Mouse (Mus musculus): ENCODE measurements around the gene Zfc3h1. TPM values are rescaled to one million over a fixed set of nuclear protein-coding genes. Genes with fewer than 3 reads are reported as not detected.
A peak's percentile ranks its signal among the peaks of the same experiment; 100 is the strongest.

The Zfc3h1 gene
- total RNA-seq, 1 experiment from 2014 or later = 31.4 TPM

DNA sequence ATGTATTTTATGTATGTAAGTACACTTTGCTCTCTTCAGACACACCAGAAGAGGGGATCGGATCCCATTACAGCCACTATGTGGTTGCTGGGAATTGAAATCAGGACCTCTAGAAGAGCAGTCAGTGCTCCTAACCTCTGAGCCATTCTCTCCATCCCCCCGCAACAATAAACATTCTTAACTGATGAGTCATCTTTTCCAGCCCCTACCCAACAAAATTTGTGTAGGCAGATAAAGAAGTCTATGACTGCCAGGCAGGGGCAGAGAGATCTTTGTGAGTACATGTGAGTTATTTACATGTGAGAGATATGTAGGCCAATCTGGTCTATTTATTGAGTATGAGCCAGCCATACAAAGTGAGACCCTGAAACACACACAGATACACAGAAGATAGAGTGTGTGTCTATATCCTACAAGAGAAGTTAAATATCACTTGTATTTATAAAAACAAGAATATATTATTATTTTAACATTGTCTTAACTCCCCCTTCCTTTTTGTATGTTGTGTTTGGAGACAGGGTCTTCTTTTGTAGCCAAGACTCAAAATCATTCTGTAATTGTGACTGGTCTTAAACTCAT, 3.2 kb upstream of the Zfc3h1 start:
- ATAC-seq (replicated peaks in 1 of 2; ENCODE audit: insufficient read depth in 1 of 2, low FRiP score in 2 of 2, low TSS enrichment in 1 of 2, low read depth in 1 of 2, poor library complexity in 2 of 2, severe bottlenecking in 2 of 2) = no peak

DNA sequence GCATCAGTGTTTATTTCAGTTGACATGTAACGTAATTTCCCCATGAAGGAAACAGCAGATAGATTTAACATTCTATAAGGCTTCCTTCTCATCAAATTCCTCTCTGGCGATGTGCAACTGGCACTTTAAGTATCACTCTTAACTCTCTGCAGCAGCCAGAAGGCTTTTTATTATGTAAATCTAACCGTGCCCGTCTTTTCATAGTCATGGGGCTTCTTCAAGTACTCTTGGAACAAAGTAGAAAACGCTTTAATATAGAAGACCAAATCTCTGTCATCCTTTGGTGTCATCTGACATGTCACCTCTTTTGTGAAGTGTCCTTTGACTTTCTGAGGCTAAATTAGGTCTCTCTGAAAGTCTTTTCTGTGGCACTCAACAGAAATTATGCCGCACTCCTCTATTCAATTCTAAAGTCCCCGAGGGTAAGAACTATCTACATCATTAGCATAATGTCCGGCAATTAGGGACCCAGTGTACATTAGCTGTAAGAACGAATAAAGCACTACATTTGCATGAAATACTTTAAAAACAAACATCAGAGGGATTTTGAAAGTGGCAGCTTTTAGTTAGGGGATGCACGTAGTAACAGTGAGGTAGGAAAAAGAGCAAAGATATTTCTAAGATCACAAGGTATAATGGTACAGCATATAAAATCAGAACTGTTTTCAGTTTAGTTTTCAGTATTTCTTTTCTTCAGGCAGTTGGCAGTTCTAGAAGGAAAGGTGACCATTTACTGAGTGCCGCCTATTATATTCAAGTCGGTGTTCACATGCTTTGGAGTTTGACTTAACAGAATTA, 1.7 kb upstream of the Zfc3h1 start:
- ATAC-seq (replicated peaks in 1 of 2; ENCODE audit: insufficient read depth in 1 of 2, low FRiP score in 2 of 2, low TSS enrichment in 1 of 2, low read depth in 1 of 2, poor library complexity in 2 of 2, severe bottlenecking in 2 of 2) = no peak

DNA sequence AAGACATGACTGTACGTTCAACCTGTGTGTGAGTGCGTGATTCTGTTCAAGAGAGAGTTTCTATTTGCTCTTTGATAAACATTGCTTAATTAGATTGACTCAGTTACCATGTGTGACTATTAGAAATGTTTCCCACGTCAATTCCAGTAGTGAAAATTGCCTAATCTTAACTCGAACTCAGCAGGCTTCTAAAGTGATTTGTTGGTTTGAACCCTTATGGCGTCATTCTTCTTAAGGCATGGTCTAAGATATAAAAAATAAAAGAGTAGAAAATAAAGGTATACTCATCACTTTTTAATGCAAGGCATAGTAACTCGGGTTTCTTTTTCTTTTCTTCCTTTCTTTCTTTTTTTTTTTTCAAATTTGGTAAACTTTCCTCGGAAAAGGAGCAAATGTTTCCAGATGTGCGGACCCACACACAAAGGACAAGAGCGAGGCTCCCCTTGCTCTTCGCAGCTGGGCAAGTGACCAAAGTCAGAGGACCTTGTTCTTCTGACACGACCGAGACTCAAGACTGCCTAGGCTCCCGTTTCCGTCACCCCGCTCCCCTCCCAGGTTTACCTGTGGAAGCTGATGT, 1.0 kb upstream of the Zfc3h1 start:
- no peak for ATAC-seq (replicated peaks in 1 of 2; ENCODE audit: insufficient read depth in 1 of 2, low FRiP score in 2 of 2, low TSS enrichment in 1 of 2, low read depth in 1 of 2, poor library complexity in 2 of 2, severe bottlenecking in 2 of 2)

DNA sequence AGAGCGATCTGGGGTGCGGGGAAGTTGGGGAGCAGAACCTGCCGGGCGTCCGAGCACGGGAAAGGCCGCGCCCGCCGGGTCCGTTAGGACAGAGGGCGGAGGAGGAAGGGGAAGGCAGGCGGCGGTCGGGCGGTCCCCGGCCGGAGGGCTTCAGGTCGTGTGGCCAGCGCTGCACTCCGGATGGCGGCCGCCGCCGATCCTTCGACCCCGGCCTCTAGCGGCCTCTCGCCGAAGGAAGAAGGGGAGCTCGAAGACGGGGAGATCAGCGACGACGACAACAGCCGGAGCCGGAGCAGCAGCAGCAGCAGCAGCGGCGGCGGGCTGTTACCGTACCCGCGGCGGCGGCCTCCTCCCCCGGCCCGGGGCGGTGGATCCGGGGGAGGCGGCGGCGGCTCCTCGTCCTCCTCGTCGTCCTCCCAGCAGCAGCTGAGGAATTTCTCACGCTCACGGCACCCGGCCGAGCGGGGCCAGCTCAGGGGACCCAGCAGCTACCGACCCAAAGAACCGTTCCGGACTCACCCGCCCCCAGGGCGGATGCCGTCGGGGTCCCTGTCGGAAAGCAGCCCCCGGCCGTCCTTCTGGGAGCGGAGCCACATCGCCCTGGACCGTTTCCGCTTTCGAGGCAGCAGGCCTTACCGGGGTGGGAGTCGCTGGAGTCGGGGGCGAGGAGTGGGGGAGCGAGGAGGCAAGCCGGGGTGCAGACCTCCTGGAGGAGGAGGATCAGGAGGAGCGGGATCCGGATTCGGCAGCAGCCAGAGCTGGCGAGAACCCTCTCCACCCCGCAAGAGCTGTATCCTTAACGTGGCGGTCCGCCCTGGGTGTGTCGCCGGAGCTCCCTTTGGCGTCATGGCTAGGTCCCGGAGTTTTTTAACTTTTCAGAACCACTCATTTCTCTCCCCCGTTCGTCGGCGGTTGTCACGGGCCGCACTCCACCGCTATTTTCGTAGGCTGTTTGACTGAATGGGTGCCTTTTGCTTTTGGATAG, 551 bp downstream of the Zfc3h1 start:
- peak; percentile 7 to 30; a peak in 3 of 4 replicates for ATAC-seq (replicated peaks in 1 of 2; ENCODE audit: insufficient read depth in 1 of 2, low FRiP score in 2 of 2, low TSS enrichment in 1 of 2, low read depth in 1 of 2, poor library complexity in 2 of 2, severe bottlenecking in 2 of 2)

- ATAC-seq (replicated peaks in 1 of 2; ENCODE audit: insufficient read depth in 1 of 2, low FRiP score in 2 of 2, low TSS enrichment in 1 of 2, low read depth in 1 of 2, poor library complexity in 2 of 2, severe bottlenecking in 2 of 2) = no peak
Observed at GRCm38 (mm10) chr10:115387891-115388290, 3.1 kb downstream of the Zfc3h1 start.

GRCm38 (mm10) chr10:115391076-115391475, 6.3 kb downstream of the Zfc3h1 start:
- no peak for ATAC-seq (replicated peaks in 1 of 2; ENCODE audit: insufficient read depth in 1 of 2, low FRiP score in 2 of 2, low TSS enrichment in 1 of 2, low read depth in 1 of 2, poor library complexity in 2 of 2, severe bottlenecking in 2 of 2)

DNA sequence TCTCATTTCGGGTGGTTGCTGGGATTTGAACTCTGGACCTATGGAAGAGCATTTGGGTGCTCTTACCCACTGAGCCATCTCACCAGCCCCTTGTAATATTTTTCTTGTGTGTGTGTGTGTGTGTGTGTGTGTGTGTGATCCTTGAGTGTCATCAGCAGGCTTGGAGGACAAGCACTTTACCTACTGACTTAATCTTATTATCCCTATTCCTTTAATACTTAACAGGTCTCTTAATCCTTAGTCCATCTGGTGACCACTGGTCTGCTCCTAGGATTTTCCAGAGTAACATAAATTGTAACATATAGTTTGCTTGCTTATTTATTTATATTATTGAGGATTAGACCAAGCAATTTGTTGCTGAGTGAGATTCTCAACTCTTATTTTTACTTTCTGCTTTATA, 7.1 kb downstream of the Zfc3h1 start:
- ATAC-seq (replicated peaks in 1 of 2; ENCODE audit: insufficient read depth in 1 of 2, low FRiP score in 2 of 2, low TSS enrichment in 1 of 2, low read depth in 1 of 2, poor library complexity in 2 of 2, severe bottlenecking in 2 of 2) = no peak

GRCm38 (mm10) chr10:115406393-115406792, 21.6 kb downstream of the Zfc3h1 start:
- ATAC-seq (replicated peaks in 1 of 2; ENCODE audit: insufficient read depth in 1 of 2, low FRiP score in 2 of 2, low TSS enrichment in 1 of 2, low read depth in 1 of 2, poor library complexity in 2 of 2, severe bottlenecking in 2 of 2) = peak; percentile 32 to 78; a peak in 2 of 4 replicates

DNA sequence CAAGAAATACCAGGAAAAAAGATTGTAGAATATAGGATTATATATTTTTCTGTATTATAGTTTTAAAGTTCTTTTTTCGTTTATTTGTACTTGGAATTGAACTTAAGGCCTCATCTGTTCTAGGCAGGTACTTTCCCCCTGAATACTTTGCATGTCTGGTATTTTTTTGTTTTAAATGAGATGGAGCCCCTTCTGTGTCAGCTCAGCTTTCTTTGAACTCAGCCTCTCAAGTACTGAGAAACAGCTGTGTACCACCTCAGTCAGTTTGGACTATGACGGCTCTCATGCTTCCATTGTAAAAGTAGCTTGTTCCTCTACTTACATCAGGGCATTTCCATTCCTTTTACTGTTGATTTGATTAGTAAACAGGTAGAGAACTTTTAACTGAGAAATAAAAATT, 28.7 kb downstream of the Zfc3h1 start:
- no peak for ATAC-seq (replicated peaks in 1 of 2; ENCODE audit: insufficient read depth in 1 of 2, low FRiP score in 2 of 2, low TSS enrichment in 1 of 2, low read depth in 1 of 2, poor library complexity in 2 of 2, severe bottlenecking in 2 of 2)

DNA sequence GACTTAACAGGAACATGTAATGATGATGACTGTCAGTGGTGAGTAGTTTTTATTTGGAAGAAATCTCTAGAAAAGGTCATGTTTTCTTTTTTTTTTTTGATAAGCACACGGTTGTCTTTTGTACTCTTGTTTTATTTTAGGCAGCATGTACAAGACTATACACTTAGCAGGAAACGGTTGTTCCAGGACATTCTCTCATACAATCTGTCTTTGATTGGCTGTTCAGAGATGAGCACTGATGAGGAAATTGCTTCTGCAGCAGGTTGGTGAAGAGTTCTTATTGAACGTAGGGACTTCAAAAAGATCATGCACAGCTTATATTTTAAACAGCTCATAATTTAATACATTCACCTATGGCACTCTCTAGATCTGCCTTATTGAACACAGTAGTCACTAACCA, 29.3 kb downstream of the Zfc3h1 start:
- ATAC-seq (replicated peaks in 1 of 2; ENCODE audit: insufficient read depth in 1 of 2, low FRiP score in 2 of 2, low TSS enrichment in 1 of 2, low read depth in 1 of 2, poor library complexity in 2 of 2, severe bottlenecking in 2 of 2) = no peak

DNA sequence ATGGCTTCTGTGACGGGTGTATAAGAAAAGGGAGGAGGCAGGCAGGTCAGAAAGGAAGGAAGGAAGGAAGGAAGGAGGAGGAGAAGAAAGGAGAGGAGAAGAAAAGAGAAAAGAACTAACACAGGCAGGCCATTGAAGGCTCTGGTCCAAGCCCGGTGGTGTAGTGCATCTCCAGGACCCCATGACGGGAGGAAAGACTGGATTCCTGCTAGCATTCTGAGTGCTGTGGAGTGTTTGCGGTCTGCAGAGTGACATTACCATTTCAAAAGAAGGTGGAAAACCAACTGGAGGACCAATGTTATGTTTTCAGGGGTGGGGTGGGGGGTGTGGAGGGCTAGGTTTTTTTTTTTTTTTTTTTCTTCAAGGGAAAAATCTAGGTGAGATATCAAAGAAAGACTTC, 37.2 kb downstream of the Zfc3h1 start:
- ATAC-seq (replicated peaks in 1 of 2; ENCODE audit: insufficient read depth in 1 of 2, low FRiP score in 2 of 2, low TSS enrichment in 1 of 2, low read depth in 1 of 2, poor library complexity in 2 of 2, severe bottlenecking in 2 of 2) = no peak

DNA sequence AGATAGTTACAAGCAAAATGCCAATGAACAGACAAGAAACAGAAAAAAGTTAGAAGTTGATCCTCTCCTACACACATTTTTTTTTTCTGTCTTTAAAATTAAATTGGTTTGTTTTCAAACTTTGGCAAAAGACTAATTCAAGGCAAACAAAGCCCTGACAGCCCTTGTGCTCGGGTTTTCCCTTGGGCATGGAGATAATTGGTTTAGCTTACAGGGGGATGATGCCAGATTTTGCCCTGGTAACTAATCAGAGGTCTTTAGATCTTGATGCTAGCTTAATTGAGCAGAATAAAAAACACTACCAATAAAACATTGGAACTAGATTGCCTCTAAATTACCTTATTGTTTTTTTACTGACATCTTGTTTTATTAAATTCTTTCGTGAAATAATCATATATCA, 40.6 kb downstream of the Zfc3h1 start:
- ATAC-seq (replicated peaks in 1 of 2; ENCODE audit: insufficient read depth in 1 of 2, low FRiP score in 2 of 2, low TSS enrichment in 1 of 2, low read depth in 1 of 2, poor library complexity in 2 of 2, severe bottlenecking in 2 of 2) = no peak

DNA sequence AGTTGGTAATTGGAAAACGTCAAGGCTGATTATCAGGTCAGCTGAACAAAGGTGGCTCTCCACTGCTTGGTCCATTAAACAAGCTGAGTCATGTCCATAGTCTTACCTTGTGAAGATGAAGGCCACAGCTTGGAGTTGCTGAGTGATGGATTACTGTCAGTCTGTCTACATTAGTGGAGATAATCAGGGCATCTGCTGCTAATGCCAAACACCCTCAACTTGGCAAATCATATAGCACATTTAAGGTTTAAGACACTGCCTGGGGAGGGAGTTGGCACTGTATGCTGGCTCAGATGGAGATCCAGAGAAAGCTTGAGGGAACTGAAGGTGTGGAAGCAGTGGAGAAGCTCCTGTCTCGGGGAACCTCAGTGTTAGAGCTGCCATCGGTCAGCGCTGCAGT, 52.5 kb downstream of the Zfc3h1 start:
- no peak for ATAC-seq (replicated peaks in 1 of 2; ENCODE audit: insufficient read depth in 1 of 2, low FRiP score in 2 of 2, low TSS enrichment in 1 of 2, low read depth in 1 of 2, poor library complexity in 2 of 2, severe bottlenecking in 2 of 2)

DNA sequence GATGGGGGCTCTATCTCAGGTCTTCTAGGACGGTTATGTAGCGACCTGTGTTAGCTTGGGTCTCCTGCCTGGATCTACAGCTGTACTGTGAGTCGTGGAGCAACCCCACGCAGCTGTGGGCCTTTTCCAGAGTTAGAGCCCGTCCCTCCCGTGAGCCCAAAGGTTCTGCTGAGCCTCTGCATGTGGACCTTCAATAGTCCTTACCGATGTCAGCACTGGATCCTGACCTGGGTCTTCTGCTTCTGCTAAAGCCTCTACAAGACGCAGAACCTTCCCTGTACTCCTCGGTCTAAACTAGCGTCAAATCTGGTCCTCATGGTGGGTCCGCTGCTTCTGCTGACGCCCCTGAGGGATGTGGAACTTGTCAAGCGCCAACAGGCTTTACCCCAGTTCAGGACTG, 63.9 kb downstream of the Zfc3h1 start:
- no peak for ATAC-seq (replicated peaks in 1 of 2; ENCODE audit: insufficient read depth in 1 of 2, low FRiP score in 2 of 2, low TSS enrichment in 1 of 2, low read depth in 1 of 2, poor library complexity in 2 of 2, severe bottlenecking in 2 of 2)

- ATAC-seq (replicated peaks in 1 of 2; ENCODE audit: insufficient read depth in 1 of 2, low FRiP score in 2 of 2, low TSS enrichment in 1 of 2, low read depth in 1 of 2, poor library complexity in 2 of 2, severe bottlenecking in 2 of 2) = no peak
Observed at GRCm38 (mm10) chr10:115457368-115458021, 72.7 kb downstream of the Zfc3h1 start.

DNA sequence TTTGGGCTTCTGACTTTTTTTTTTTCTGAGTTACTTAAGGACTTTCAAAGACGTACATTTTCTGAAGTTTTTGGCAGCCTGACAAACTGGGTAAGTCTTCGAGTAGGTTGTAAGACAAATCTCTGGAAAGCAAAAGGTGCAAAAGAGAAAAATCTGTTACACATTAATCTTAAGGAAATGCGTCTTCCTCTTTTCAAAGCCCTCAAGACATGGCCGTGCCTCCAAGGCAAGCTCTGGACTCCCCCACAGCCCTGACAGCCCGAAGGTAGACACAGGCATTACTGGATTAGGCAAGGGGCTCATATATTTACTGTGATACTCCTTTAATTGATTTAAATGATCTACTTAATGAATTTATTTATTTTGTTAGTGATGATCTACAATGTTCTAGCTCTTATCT, 77.9 kb downstream of the Zfc3h1 start:
- peak in 1 of 2 experiments; percentile 58; a peak in 1 of 4 replicates for ATAC-seq (replicated peaks in 1 of 2; ENCODE audit: insufficient read depth in 1 of 2, low FRiP score in 2 of 2, low TSS enrichment in 1 of 2, low read depth in 1 of 2, poor library complexity in 2 of 2, severe bottlenecking in 2 of 2)

GRCm38 (mm10) chr10:115465072-115465471, 80.3 kb downstream of the Zfc3h1 start:
- 0 out of 4 replicates have a peak, but pooled peaks of 1 of the 2 experiments have one; percentile 20 for ATAC-seq (replicated peaks in 1 of 2; ENCODE audit: insufficient read depth in 1 of 2, low FRiP score in 2 of 2, low TSS enrichment in 1 of 2, low read depth in 1 of 2, poor library complexity in 2 of 2, severe bottlenecking in 2 of 2)
